Comparison of ENCODE assay signal across 20 mouse cellular contexts in the genomic region with DNA sequence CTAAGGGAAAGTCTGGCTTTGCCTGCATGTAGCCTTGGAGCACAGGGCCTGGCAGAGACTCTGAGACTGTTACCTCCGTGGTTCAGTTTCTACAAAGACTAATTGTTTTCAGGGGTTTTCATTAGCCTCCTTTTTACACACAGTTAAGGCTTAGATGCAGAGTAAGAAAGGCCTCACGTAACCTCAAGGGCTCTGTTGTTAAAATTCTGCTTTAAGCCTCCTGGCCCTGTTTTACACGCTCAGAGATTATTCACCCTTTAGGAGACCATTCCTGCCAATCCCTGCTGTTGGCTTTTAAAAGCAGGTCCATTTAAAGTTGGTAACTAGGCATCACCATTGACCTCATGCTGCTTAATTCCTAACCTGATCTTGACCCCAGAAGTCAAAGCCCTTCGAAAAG. TPM values are rescaled to one million over a fixed set of nuclear protein-coding genes. Genes with fewer than 3 reads are reported as not detected.
"Had no signal": no experiment of that assay in that cellular context is flagged by ENCODE, and none has a peak within 500 bp of the region (broad histone marks: within the 10 kb centered on the region; RNA-seq: fewer than 3 reads in every experiment).

No protein-coding gene starts in this region.

- H3K4me3 ChIP-seq: kidney, embryonic 15.5 days; limb, embryonic 15.5 days; liver, embryonic 13.5 days; megakaryocyte, embryonic 14.5 days; midbrain, embryonic 10.5 days; midbrain, embryonic 13.5 days; myocyte; neural tube, embryonic 13.5 days had no signal

- H3K4me1 ChIP-seq: limb, embryonic 15.5 days; liver, embryonic 13.5 days; midbrain, embryonic 13.5 days; neural tube, embryonic 13.5 days had no signal

- H3K9me3 ChIP-seq: kidney, embryonic 15.5 days; limb, embryonic 15.5 days; liver, embryonic 13.5 days; megakaryocyte, embryonic 14.5 days; midbrain, embryonic 10.5 days; midbrain, embryonic 13.5 days; neural tube, embryonic 13.5 days had no signal

- ATAC-seq: lung, postnatal 0 days; midbrain, embryonic 13.5 days; midbrain, embryonic 16.5 days had no signal

- H3K27me3 ChIP-seq: kidney, embryonic 15.5 days; limb, embryonic 15.5 days; liver, embryonic 13.5 days; megakaryocyte, embryonic 14.5 days; midbrain, embryonic 13.5 days; neural tube, embryonic 13.5 days had no signal

- H3K36me3 ChIP-seq: kidney, embryonic 15.5 days; limb, embryonic 15.5 days; liver, embryonic 13.5 days; midbrain, embryonic 10.5 days; midbrain, embryonic 13.5 days; neural tube, embryonic 13.5 days had no signal

- H3K9ac ChIP-seq: kidney, embryonic 15.5 days; limb, embryonic 15.5 days; liver, embryonic 13.5 days; lung, embryonic 14.5 days; midbrain, embryonic 13.5 days; neural tube, embryonic 13.5 days had no signal

- H3K27ac ChIP-seq: kidney, embryonic 15.5 days; limb, embryonic 15.5 days; liver, embryonic 13.5 days; midbrain, embryonic 10.5 days; midbrain, embryonic 13.5 days; neural tube, embryonic 13.5 days had no signal

- H3K4me2 ChIP-seq: kidney, embryonic 15.5 days; limb, embryonic 15.5 days; liver, embryonic 13.5 days; lung, embryonic 14.5 days; midbrain, embryonic 13.5 days; neural tube, embryonic 13.5 days had no signal

- DNase-seq: kidney, adult 11 months; kidney, adult 8-10 months; kidney, postnatal 10 days; kidney, postnatal 4 days; liver, embryonic 13.5 days; lung, embryonic 14.5 days; retina, postnatal 1 day; right cerebral cortex, postnatal 25 days; spleen, adult 18-20 months; thymus, adult 18-20 months; thymus, postnatal 36 days had no signal

RNA-seq across cellular contexts. Expression of a gene that starts 22.5 kb away (rescaled TPM):
- polyA plus RNA-seq: myocyte had no signal
